Mouse (Mus musculus): ENCODE results near the gene Pias4. TPM values are rescaled to one million over a fixed set of nuclear protein-coding genes. Genes with fewer than 3 reads are reported as not detected.

Gene Pias4
- polyA plus RNA-seq, 1 experiment, result 36.8 TPM

GRCm38 (mm10) chr10:81198230-81198629 lies 30.5 kb upstream of the Pias4 start:
- no peak overlapping the region for H3K4me3 ChIP-seq (ENCODE audit: low read depth, low read length)
- H3K4me1 ChIP-seq (ENCODE audit: control insufficient read depth, insufficient read depth, low read length), result no peaks in the 10 kb centered on the region
- no peaks in the 10 kb centered on the region for H3K36me3 ChIP-seq (ENCODE audit: control insufficient read depth, insufficient read depth, low read length, poor library complexity, severe bottlenecking)
- TF ChIP-seq EP300 (IDR thresholded peaks at IDR 0.05; ENCODE audit: insufficient read depth, low read depth, low read length), result no peak
- TF ChIP-seq CTCF (IDR thresholded peaks at IDR 0.05; ENCODE audit: low read depth, low read length), result peak; percentile 17
- no peaks in the 10 kb centered on the region for H3K9me3 ChIP-seq (replicated peaks; ENCODE audit: control insufficient read depth, insufficient read depth, low read length, poor library complexity, severe bottlenecking)
- H3K27ac ChIP-seq (ENCODE audit: insufficient read depth, low read length), result no peak overlapping the region
- no peak overlapping the region for H3K9ac ChIP-seq (ENCODE audit: low read depth, poor library complexity, severe bottlenecking)
- H3K27me3 ChIP-seq (ENCODE audit: control insufficient read depth, insufficient read depth, low read length, poor library complexity, severe bottlenecking), result no peaks in the 10 kb centered on the region

DNA sequence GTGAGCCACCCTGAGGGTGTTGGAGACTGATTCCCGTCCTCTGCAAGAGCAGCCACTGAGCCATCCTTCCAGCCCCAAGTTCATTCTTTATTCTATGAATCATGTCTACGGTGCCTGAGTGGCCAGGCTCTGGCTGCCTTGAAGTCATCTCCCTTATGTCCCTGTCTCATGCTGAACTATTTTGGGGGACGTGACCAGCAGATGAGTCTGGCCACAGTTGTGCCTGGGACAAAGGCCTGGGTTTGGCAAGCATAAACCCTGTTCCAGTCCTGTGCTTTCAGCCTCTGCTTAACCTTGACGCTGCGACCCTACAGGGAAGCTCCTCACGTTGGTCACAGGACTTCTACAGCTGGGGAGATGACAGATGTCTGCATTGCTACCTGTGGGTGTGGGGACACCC lies 29.6 kb upstream of the Pias4 start:
- Histone ChIP-seq H3K27ac (ENCODE audit: insufficient read depth, low read length) (no peak overlapping the region), H3K36me3 (ENCODE audit: control insufficient read depth, insufficient read depth, low read length, poor library complexity, severe bottlenecking) (no peaks in the 10 kb centered on the region), H3K27me3 (ENCODE audit: control insufficient read depth, insufficient read depth, low read length, poor library complexity, severe bottlenecking) (no peaks in the 10 kb centered on the region), H3K9ac (ENCODE audit: low read depth, poor library complexity, severe bottlenecking) (no peak overlapping the region), H3K4me1 (ENCODE audit: control insufficient read depth, insufficient read depth, low read length) (no peaks in the 10 kb centered on the region), H3K9me3 (replicated peaks; ENCODE audit: control insufficient read depth, insufficient read depth, low read length, poor library complexity, severe bottlenecking) (no peaks in the 10 kb centered on the region), H3K4me3 (ENCODE audit: low read depth, low read length) (no peak overlapping the region)
- no peak for TF ChIP-seq POLR2A (IDR thresholded peaks at IDR 0.05; ENCODE audit: insufficient read depth, low read length)
- no peak for TF ChIP-seq CTCF (IDR thresholded peaks at IDR 0.05; ENCODE audit: low read depth, low read length)
- TF ChIP-seq EP300 (IDR thresholded peaks at IDR 0.05; ENCODE audit: insufficient read depth, low read depth, low read length), result no peak

DNA sequence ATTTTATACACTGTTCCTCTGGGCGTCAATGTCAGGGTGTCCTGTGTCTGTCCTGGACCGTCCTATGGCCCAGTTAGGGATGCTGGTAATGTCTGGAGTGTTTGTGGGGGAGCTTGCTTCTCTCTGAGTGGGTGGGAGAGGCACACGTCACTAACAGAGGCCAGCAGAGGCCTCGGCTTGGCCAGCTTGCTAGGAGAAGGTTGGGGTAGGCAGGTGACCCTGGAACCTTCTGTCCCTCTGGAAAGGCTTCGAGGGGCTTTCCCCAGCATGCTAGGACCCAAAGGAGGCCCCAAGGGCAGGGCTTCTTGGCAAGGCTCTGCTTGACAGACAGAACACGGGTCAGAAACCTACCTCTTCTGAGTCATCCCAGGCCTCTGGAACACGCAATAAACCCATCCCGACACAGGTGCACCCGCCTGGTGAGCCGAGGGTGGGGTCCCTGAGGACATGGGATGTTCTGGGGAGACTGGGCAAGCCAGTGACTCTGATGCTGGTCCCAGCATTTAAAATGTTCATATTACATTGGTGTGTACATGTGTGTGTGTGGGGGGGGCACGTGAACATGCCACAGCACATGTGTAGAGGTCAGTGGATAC lies 28.8 kb upstream of the Pias4 start:
- Histone ChIP-seq H3K9me3 (replicated peaks; ENCODE audit: control insufficient read depth, insufficient read depth, low read length, poor library complexity, severe bottlenecking) (no peaks in the 10 kb centered on the region), H3K27ac (ENCODE audit: insufficient read depth, low read length) (no peak overlapping the region), H3K36me3 (ENCODE audit: control insufficient read depth, insufficient read depth, low read length, poor library complexity, severe bottlenecking) (no peaks in the 10 kb centered on the region), H3K4me1 (ENCODE audit: control insufficient read depth, insufficient read depth, low read length) (no peaks in the 10 kb centered on the region), H3K27me3 (ENCODE audit: control insufficient read depth, insufficient read depth, low read length, poor library complexity, severe bottlenecking) (no peaks in the 10 kb centered on the region), H3K4me3 (ENCODE audit: low read depth, low read length) (no peak overlapping the region), H3K9ac (ENCODE audit: low read depth, poor library complexity, severe bottlenecking) (no peak overlapping the region)
- TF ChIP-seq CTCF (IDR thresholded peaks at IDR 0.05; ENCODE audit: low read depth, low read length) (no peak), EP300 (IDR thresholded peaks at IDR 0.05; ENCODE audit: insufficient read depth, low read depth, low read length) (no peak), POLR2A (IDR thresholded peaks at IDR 0.05; ENCODE audit: insufficient read depth, low read length) (no peak)

- Histone ChIP-seq H3K36me3 (ENCODE audit: control insufficient read depth, insufficient read depth, low read length, poor library complexity, severe bottlenecking) (no peaks in the 10 kb centered on the region), H3K9me3 (replicated peaks; ENCODE audit: control insufficient read depth, insufficient read depth, low read length, poor library complexity, severe bottlenecking) (no peaks in the 10 kb centered on the region), H3K9ac (ENCODE audit: low read depth, poor library complexity, severe bottlenecking) (no peak overlapping the region), H3K4me1 (ENCODE audit: control insufficient read depth, insufficient read depth, low read length) (no peaks in the 10 kb centered on the region), H3K27ac (ENCODE audit: insufficient read depth, low read length) (no peak overlapping the region), H3K4me3 (ENCODE audit: low read depth, low read length) (no peak overlapping the region), H3K27me3 (ENCODE audit: control insufficient read depth, insufficient read depth, low read length, poor library complexity, severe bottlenecking) (no peaks in the 10 kb centered on the region)
- TF ChIP-seq POLR2A (IDR thresholded peaks at IDR 0.05; ENCODE audit: insufficient read depth, low read length) (no peak), EP300 (IDR thresholded peaks at IDR 0.05; ENCODE audit: insufficient read depth, low read depth, low read length) (no peak), CTCF (IDR thresholded peaks at IDR 0.05; ENCODE audit: low read depth, low read length) (no peak)
Observed at GRCm38 (mm10) chr10:81195300-81195699, 27.6 kb upstream of the Pias4 start.

- H3K36me3 ChIP-seq (ENCODE audit: control insufficient read depth, insufficient read depth, low read length, poor library complexity, severe bottlenecking), result no peaks in the 10 kb centered on the region
- no peaks in the 10 kb centered on the region for H3K27me3 ChIP-seq (ENCODE audit: control insufficient read depth, insufficient read depth, low read length, poor library complexity, severe bottlenecking)
- H3K27ac ChIP-seq (ENCODE audit: insufficient read depth, low read length), result no peak overlapping the region
- no peak overlapping the region for H3K4me3 ChIP-seq (ENCODE audit: low read depth, low read length)
- no peaks in the 10 kb centered on the region for H3K4me1 ChIP-seq (ENCODE audit: control insufficient read depth, insufficient read depth, low read length)
- H3K9ac ChIP-seq (ENCODE audit: low read depth, poor library complexity, severe bottlenecking), result peak overlapping the region; percentile 19; the same call in 1 of the 2 replicates
- H3K9me3 ChIP-seq (replicated peaks; ENCODE audit: control insufficient read depth, insufficient read depth, low read length, poor library complexity, severe bottlenecking), result no peaks in the 10 kb centered on the region
- TF ChIP-seq EP300 (IDR thresholded peaks at IDR 0.05; ENCODE audit: insufficient read depth, low read depth, low read length) (no peak), POLR2A (IDR thresholded peaks at IDR 0.05; ENCODE audit: insufficient read depth, low read length) (no peak), CTCF (IDR thresholded peaks at IDR 0.05; ENCODE audit: low read depth, low read length) (no peak)
Observed at GRCm38 (mm10) chr10:81193991-81194774, 26.5 kb upstream of the Pias4 start.

GRCm38 (mm10) chr10:81192968-81193501 lies 25.3 kb upstream of the Pias4 start:
- H3K9ac ChIP-seq (ENCODE audit: low read depth, poor library complexity, severe bottlenecking), result peak overlapping the region; percentile 57
- no peak overlapping the region for H3K27ac ChIP-seq (ENCODE audit: insufficient read depth, low read length)
- no peaks in the 10 kb centered on the region for H3K9me3 ChIP-seq (replicated peaks; ENCODE audit: control insufficient read depth, insufficient read depth, low read length, poor library complexity, severe bottlenecking)
- H3K4me3 ChIP-seq (ENCODE audit: low read depth, low read length), result peak overlapping the region; percentile 71
- no peak for TF ChIP-seq CTCF (IDR thresholded peaks at IDR 0.05; ENCODE audit: low read depth, low read length)
- no peak for TF ChIP-seq EP300 (IDR thresholded peaks at IDR 0.05; ENCODE audit: insufficient read depth, low read depth, low read length)
- TF ChIP-seq POLR2A (IDR thresholded peaks at IDR 0.05; ENCODE audit: insufficient read depth, low read length), result no peak
- H3K4me1 ChIP-seq (ENCODE audit: control insufficient read depth, insufficient read depth, low read length), result no peaks in the 10 kb centered on the region
- no peaks in the 10 kb centered on the region for H3K27me3 ChIP-seq (ENCODE audit: control insufficient read depth, insufficient read depth, low read length, poor library complexity, severe bottlenecking)
- H3K36me3 ChIP-seq (ENCODE audit: control insufficient read depth, insufficient read depth, low read length, poor library complexity, severe bottlenecking), result no peaks in the 10 kb centered on the region
